ENCODE assay signal across 13 mouse cellular contexts in the genomic region with DNA sequence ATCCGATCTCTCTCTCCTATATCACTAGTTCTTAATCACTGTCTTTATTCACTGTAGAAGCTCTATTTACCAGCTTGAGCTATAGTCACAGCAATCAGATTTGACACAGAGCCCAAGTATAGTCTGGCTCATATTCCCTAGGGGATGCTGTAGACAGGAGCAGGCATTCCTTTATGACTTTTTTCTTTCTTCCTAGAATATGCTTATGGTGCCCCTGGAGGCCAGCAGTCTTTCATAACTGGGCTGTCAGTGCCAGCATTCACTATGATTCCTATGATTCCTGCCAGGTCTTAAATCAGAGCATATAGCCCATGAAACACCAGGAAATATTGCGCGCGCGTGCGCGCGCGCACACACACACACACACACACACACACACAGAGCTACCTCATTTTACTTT.
DNase-seq lines count a peak whose midpoint lies in the region; ATAC-seq and TF ChIP-seq lines count a peak whose summit lies in the region.
"Had no signal": no experiment of that assay in that cellular context is flagged by ENCODE, and none has a peak within 500 bp of the region (broad histone marks: within the 10 kb centered on the region; RNA-seq: fewer than 3 reads in every experiment).

No protein-coding gene starts in this region.

- 93% methylated on average over 9 of the region's 9 CpGs for WGBS in hindbrain, embryonic 11.5 days
- 91% methylated on average over 9 of the region's 9 CpGs for WGBS in hindbrain, embryonic 10.5 days
- WGBS in forebrain, postnatal 0 days, result 39% methylated on average over 9 of the region's 9 CpGs
- 79% methylated on average over 9 of the region's 9 CpGs for WGBS in neural tube, embryonic 12.5 days
- WGBS in liver, embryonic 12.5 days (ENCODE audit: insufficient replicate concordance), result 94% methylated on average over 9 of the region's 9 CpGs
- WGBS in liver, postnatal 0 days (ENCODE audit: insufficient replicate concordance), result 95% methylated on average over 9 of the region's 9 CpGs

- H3K27ac ChIP-seq in hindbrain, embryonic 11.5 days (ENCODE audit: low read depth, low read length), result no peak overlapping the region
- no peak overlapping the region for H3K27ac ChIP-seq in hindbrain, embryonic 10.5 days
- no peak overlapping the region; the same call in 1 of the 2 replicates for H3K27ac ChIP-seq in forebrain, postnatal 0 days (ENCODE audit: low read depth, low read length)
- H3K27ac ChIP-seq in neural tube, embryonic 12.5 days, result no peak overlapping the region
- no peak overlapping the region for H3K27ac ChIP-seq in liver, embryonic 12.5 days
- no peak overlapping the region for H3K27ac ChIP-seq in liver, postnatal 0 days (ENCODE audit: low read depth)
- H3K27ac ChIP-seq: left cerebral cortex, adult 2 months had no signal

- no peak overlapping the region for H3K9ac ChIP-seq in hindbrain, embryonic 11.5 days (ENCODE audit: low read depth, low read length)
- H3K9ac ChIP-seq in forebrain, postnatal 0 days, result no peak overlapping the region
- H3K9ac ChIP-seq in neural tube, embryonic 12.5 days, result no peak overlapping the region
- no peak overlapping the region for H3K9ac ChIP-seq in liver, embryonic 12.5 days
- H3K9ac ChIP-seq in liver, postnatal 0 days (replicated peaks), result no peak overlapping the region
- H3K9ac ChIP-seq: lung, embryonic 14.5 days had no signal

- no peaks in the 10 kb centered on the region for H3K27me3 ChIP-seq in hindbrain, embryonic 11.5 days (ENCODE audit: control insufficient read depth, insufficient read depth, low read length)
- H3K27me3 ChIP-seq in hindbrain, embryonic 10.5 days (ENCODE audit: insufficient read depth, poor library complexity, severe bottlenecking), result no peaks in the 10 kb centered on the region
- H3K27me3 ChIP-seq in forebrain, postnatal 0 days (ENCODE audit: insufficient read depth, low read length), result no peaks in the 10 kb centered on the region
- H3K27me3 ChIP-seq in neural tube, embryonic 12.5 days (replicated peaks), result no peaks in the 10 kb centered on the region
- no peaks in the 10 kb centered on the region for H3K27me3 ChIP-seq in liver, embryonic 12.5 days (replicated peaks)
- H3K27me3 ChIP-seq in liver, postnatal 0 days (ENCODE audit: insufficient read depth, low read length), result no peaks in the 10 kb centered on the region

- ATAC-seq in hindbrain, embryonic 11.5 days (ENCODE audit: low FRiP score), result peak; percentile 53
- ATAC-seq in forebrain, postnatal 0 days, result peak; percentile 87
- peak; percentile 78 for ATAC-seq in neural tube, embryonic 12.5 days (ENCODE audit: low FRiP score, low read depth)
- ATAC-seq in liver, embryonic 12.5 days, result no peak
- ATAC-seq in inflammation-experienced regulatory T-cells, adult 6 months, result no peak
- ATAC-seq in liver, postnatal 0 days, result no peak

- H3K36me3 ChIP-seq in hindbrain, embryonic 11.5 days (ENCODE audit: control insufficient read depth, insufficient read depth, low read length), result no peaks in the 10 kb centered on the region
- no peaks in the 10 kb centered on the region for H3K36me3 ChIP-seq in hindbrain, embryonic 10.5 days
- no peaks in the 10 kb centered on the region for H3K36me3 ChIP-seq in forebrain, postnatal 0 days (ENCODE audit: insufficient read depth)
- no peaks in the 10 kb centered on the region for H3K36me3 ChIP-seq in neural tube, embryonic 12.5 days
- H3K36me3 ChIP-seq in liver, embryonic 12.5 days, result no peaks in the 10 kb centered on the region
- H3K36me3 ChIP-seq in liver, postnatal 0 days (replicated peaks; ENCODE audit: insufficient read depth, low read length), result no peaks in the 10 kb centered on the region

- TF ChIP-seq EP300 in liver, postnatal 0 days (IDR thresholded peaks at IDR 0.05; ENCODE audit: low read depth), result no peak

- no peak overlapping the region for H3K4me2 ChIP-seq in hindbrain, embryonic 11.5 days (replicated peaks; ENCODE audit: low read depth, low read length)
- no peak overlapping the region for H3K4me2 ChIP-seq in forebrain, postnatal 0 days (ENCODE audit: low read depth)
- no peak overlapping the region for H3K4me2 ChIP-seq in neural tube, embryonic 12.5 days (replicated peaks)
- H3K4me2 ChIP-seq in liver, embryonic 12.5 days, result no peak overlapping the region
- no peak overlapping the region for H3K4me2 ChIP-seq in liver, postnatal 0 days (ENCODE audit: low read depth, low read length)
- H3K4me2 ChIP-seq: lung, embryonic 14.5 days had no signal

- peak; percentile 12 for DNase-seq in hindbrain, embryonic 11.5 days (ENCODE audit: low spot score)
- DNase-seq in hindbrain, embryonic 10.5 days (ENCODE audit: low spot score), result no peak
- DNase-seq in cerebellum, adult 9-11 months, result peak; percentile 52
- peak; percentile 60 for DNase-seq in forebrain, postnatal 0 days
- no peak for DNase-seq in liver, postnatal 0 days
- DNase-seq: kidney, adult 11 months; lung, embryonic 14.5 days; spleen, adult 18-20 months; thymus, postnatal 14 days had no signal

- H3K4me1 ChIP-seq in hindbrain, embryonic 11.5 days (replicated peaks; ENCODE audit: control insufficient read depth, insufficient read depth, low read length), result no peaks in the 10 kb centered on the region
- H3K4me1 ChIP-seq in hindbrain, embryonic 10.5 days (replicated peaks), result peaks cover 6% of the 10 kb centered on the region; the same call in 1 of the 2 replicates
- no peaks in the 10 kb centered on the region for H3K4me1 ChIP-seq in forebrain, postnatal 0 days (ENCODE audit: insufficient read depth)
- peaks cover 3% of the 10 kb centered on the region for H3K4me1 ChIP-seq in neural tube, embryonic 12.5 days
- H3K4me1 ChIP-seq in liver, embryonic 12.5 days, result no peaks in the 10 kb centered on the region
- H3K4me1 ChIP-seq in liver, postnatal 0 days (ENCODE audit: insufficient read depth), result no peaks in the 10 kb centered on the region

- no peak overlapping the region for H3K4me3 ChIP-seq in hindbrain, embryonic 11.5 days (ENCODE audit: low read depth, low read length)
- H3K4me3 ChIP-seq in hindbrain, embryonic 10.5 days, result no peak overlapping the region
- H3K4me3 ChIP-seq in forebrain, postnatal 0 days (ENCODE audit: low read depth, low read length), result no peak overlapping the region
- no peak overlapping the region for H3K4me3 ChIP-seq in neural tube, embryonic 12.5 days
- H3K4me3 ChIP-seq in liver, embryonic 12.5 days, result no peak overlapping the region
- H3K4me3 ChIP-seq in liver, postnatal 0 days (ENCODE audit: low read depth, low read length), result no peak overlapping the region
- H3K4me3 ChIP-seq: left cerebral cortex, adult 2 months had no signal

- peak; percentile 42 for TF ChIP-seq CTCF in forebrain, postnatal 0 days (IDR thresholded peaks at IDR 0.05; ENCODE audit: low read depth)
- TF ChIP-seq CTCF in liver, postnatal 0 days (IDR thresholded peaks at IDR 0.05; ENCODE audit: low read depth), result no peak

- no peaks in the 10 kb centered on the region for H3K9me3 ChIP-seq in hindbrain, embryonic 11.5 days (ENCODE audit: control insufficient read depth, low read length)
- H3K9me3 ChIP-seq in hindbrain, embryonic 10.5 days, result no peaks in the 10 kb centered on the region
- no peaks in the 10 kb centered on the region for H3K9me3 ChIP-seq in forebrain, postnatal 0 days (ENCODE audit: low read length)
- H3K9me3 ChIP-seq in neural tube, embryonic 12.5 days, result no peaks in the 10 kb centered on the region
- H3K9me3 ChIP-seq in liver, embryonic 12.5 days (replicated peaks), result no peaks in the 10 kb centered on the region
- H3K9me3 ChIP-seq in liver, postnatal 0 days (ENCODE audit: low read length), result no peaks in the 10 kb centered on the region

Comparison
In these comparisons a context has a peak if more than half of its experiments do, and no peak if none do; other contexts are left out.
1. DNase-seq: peak in hindbrain, embryonic 11.5 days (single experiment), cerebellum, adult 9-11 months (single experiment) and forebrain, postnatal 0 days (single experiment); none in hindbrain, embryonic 10.5 days (single experiment) and liver, postnatal 0 days (single experiment).
2. ATAC-seq: peak in hindbrain, embryonic 11.5 days (single experiment), forebrain, postnatal 0 days (single experiment) and neural tube, embryonic 12.5 days (single experiment); none in liver, embryonic 12.5 days (single experiment), inflammation-experienced regulatory T-cells, adult 6 months (single experiment) and liver, postnatal 0 days (single experiment).